Mouse (Mus musculus) gastrocnemius, adult 8-10 months (tissue): Measurements from ENCODE around the gene Spata9. TPM values are rescaled to one million over a fixed set of nuclear protein-coding genes. Genes with fewer than 3 reads are reported as not detected.
"Not testable (repeated sequence)": the region's sequence is repeated elsewhere in the genome, so short reads cannot be mapped to it uniquely, and the experiment has no call there.

Experiments
- DNase-seq, 2 experiments: peaks; one replicate each; pipeline ENCODE4 v3.0.0; 2022; ENCODE audit warnings: low spot score in 2 of 2
- total RNA-seq, 4 experiments: library from RNA; stranded (reverse); gene quantifications; 2 replicates each; pipeline ENCODE4 v1.2.4; 2022

The Spata9 gene
- not detected for total RNA-seq

DNA sequence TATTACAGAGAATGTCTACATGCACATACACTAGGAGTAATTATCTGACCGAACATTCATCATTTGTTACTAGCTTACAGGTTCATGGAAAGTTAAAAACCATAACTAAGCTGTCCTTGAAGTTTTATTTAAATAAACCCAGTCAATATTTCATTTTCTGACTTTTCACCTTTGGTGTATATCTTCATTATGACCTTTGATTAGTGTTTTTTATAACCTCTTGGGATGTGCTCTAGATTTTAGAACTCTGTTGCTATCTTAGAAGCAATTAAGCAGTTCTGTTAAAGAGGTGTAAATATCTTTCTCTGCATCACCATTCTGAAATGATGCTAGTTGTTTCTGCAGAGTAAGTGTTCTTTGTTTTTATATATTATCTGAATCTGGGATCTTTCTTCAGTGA lies at the start of gene Spata9:
Spata9 (plus strand) TSS at position 301 of the 400 bp plus-strand sequence.
- DNase-seq, result no peak

GRCm38 (mm10) chr13:75927951-75928350 lies 39.0 kb upstream of the Spata9 start:
- DNase-seq, result no peak

DNA sequence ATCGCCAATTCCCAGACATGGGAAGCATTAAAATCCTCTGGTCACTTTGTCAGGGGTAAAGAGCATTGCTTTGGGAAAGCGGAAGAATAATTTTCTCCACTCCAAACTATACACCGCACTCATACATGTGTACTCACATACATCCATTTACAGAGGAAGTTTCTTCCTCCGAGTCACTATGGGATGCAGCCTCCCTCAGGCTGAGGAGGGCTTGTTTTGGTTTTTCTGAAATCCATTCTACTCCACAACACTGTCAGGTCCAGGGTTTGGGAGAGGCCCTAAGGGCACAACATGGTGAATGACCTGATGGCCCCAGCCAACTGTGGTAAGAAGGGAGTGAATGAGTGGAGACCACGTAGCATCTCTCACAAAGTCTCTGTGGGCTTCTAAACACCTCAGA lies 37.9 kb upstream of the Spata9 start:
- not testable (repeated sequence) for DNase-seq

GRCm38 (mm10) chr13:75930023-75930422 lies 36.9 kb upstream of the Spata9 start:
- no peak for DNase-seq

DNA sequence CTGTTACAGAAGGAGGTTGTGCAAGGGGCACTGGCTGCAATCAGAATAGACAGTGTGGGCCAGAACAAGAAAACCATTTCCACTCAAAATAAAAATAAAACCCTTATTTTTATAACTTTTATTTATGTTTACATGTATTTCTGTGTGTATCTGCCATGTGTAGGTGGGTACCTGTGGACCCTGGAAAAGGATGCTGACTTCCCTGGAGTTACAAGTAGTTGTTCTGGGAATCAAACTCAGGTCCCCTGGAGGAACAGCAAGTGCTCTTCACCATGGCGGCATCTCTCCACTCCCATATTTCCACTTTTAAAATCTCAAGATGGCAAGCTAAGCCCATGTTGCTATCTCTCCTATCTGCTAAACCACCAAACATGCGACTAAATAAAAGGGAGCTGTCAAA lies 36.3 kb upstream of the Spata9 start:
- DNase-seq, result no peak

GRCm38 (mm10) chr13:75931073-75931472 lies 35.9 kb upstream of the Spata9 start:
- no peak for DNase-seq

GRCm38 (mm10) chr13:75933287-75933686 lies 33.7 kb upstream of the Spata9 start:
- DNase-seq, result no peak

DNA sequence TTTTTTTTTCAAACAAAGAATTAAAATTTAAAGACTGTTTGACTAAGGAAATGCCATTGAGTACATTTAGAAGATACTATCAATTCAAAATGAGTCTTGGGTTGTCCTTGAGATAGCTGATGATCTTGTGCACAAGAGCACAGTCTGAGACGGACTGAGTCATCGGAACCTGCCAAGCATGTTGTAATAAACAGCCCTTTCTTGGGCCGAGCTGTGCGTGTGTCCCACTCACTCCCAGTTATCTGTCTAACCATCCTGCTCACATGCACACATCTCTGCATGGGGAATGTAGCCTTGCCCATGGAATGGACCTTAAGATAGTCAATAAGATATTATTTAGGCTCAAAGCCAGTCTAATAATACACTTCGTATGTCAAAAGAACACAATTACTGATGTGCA lies 28.1 kb upstream of the Spata9 start:
- DNase-seq, result no peak

- no peak for DNase-seq
Measured at GRCm38 (mm10) chr13:75940791-75941517, 26.0 kb upstream of the Spata9 start.

DNA sequence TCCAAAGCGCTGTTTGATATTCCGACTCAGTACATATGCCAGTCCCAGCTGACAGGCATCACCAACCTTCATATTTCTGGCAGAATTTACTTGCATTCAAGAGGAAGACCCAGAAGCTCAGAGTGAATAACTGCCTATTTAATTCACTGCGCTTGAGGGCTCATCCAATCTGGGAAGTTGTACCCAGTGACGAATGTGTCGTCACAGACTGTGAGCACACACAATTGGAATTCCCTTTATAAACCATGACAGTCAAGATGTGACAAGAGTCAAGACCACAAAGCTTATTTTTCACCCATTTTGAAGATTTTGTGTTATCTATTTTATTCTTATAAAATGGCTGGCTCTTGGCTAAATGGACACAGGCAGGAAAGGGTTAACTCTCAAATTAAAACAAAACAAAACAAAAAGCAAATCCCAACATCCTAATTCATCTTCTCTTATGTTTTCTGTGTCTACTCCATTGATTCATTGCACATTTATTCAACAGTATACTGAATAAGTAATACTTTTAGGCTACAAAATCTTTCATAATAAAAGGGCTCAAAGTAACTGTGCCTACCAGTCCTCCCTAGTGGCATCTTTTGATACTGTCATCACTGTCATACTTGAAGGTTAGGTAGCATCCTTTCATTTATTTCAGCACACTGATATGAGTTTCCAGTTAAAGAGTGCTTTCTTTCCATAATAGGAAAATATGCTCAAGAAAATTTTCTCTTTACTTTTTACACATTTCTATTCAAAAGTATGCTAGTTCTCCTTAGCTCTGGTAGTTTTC lies 25.2 kb upstream of the Spata9 start:
- DNase-seq, result no peak

GRCm38 (mm10) chr13:75942731-75943130 lies 24.2 kb upstream of the Spata9 start:
- DNase-seq, result peak in 1 of 2 experiments; percentile 9

GRCm38 (mm10) chr13:75943189-75944043 lies 23.5 kb upstream of the Spata9 start, which contains the start of gene Rhobtb3:
TSS of gene Rhobtb3 (minus strand) at chr13:75943925.
- DNase-seq, result peak; percentile 61 to 68

DNA sequence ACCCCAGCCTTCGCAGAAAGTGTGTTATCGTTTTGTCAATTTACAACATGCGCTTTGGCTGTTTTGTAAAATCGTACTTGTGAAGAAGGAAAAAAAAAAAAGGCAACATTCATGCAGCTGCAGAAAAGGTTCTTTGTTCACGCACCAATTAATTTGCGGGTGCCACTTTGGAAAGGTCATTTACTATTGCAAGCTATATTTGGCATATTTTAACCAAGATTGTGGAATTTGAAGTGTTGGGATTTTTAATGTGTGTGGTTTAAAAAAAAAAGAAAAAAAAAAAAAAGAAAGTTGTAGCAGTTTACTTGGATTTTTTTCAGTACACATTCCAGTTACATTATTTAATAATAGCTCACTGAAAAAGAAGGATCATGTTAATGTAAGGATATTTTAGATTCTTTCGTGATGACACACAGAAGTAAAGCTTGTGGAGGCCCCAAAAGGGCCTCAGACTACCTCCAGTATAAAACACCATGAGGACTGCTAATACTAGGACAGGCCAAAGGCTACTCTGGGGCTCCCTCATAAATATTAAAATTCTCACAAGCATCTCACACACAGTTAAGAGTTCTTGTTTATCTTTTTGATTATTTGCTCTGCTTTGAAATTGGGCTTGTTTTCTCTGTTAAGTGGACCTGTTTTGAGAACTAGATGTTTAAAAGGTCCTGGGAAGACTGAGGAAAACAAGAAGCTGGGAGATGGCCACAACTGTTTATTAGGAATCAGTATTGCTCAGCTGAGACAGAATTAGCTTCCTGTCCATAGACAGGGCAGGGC lies 22.7 kb upstream of the Spata9 start:
- DNase-seq, result no peak

DNA sequence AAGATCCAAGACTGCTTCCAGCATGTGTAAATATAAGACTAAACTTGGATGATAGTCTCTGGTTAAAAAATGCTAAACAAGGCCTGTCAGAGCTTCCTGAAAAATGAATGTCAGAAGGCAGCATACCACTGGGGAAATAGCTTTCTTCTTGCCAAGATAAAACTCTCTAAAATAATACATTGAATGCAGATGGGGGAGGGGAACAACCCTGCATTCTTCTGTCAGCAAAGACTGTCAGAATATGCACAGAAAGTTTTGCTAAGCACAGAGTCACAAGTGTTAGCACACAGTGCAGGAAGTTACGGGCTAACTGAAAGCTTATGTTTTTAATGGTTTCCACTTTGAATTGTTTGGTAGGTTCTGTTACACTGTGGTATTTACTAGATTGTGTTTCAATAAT lies 16.7 kb upstream of the Spata9 start:
- no peak for DNase-seq

- DNase-seq, result no peak
Measured at GRCm38 (mm10) chr13:75955357-75955992, 11.5 kb upstream of the Spata9 start.

GRCm38 (mm10) chr13:75974481-75974880 lies 7.5 kb downstream of the Spata9 start:
- DNase-seq, result no peak

DNA sequence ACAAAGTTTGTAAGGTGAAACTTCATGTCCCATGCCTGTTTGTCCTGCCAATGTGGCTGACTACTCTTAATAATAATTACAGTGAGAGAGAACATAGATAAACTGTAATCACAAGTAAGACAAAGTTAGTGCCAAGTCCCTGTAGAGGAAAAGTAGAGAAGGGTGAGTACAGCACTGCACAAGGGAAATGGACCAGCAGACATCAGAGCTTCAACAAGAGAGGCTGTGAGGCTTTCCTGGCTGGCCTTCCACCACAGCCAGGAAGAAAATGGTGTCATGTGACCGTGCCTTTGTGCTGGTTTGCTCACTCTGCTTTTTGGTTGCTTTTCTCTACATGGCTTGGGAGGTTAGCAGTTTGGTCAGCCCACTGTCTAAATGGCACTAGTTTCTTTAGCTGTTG lies 8.7 kb downstream of the Spata9 start:
- DNase-seq, result no peak

- DNase-seq, result no peak
Measured at GRCm38 (mm10) chr13:75976218-75976617, 9.3 kb downstream of the Spata9 start.

GRCm38 (mm10) chr13:75976649-75977048 lies 9.7 kb downstream of the Spata9 start:
- no peak for DNase-seq

DNA sequence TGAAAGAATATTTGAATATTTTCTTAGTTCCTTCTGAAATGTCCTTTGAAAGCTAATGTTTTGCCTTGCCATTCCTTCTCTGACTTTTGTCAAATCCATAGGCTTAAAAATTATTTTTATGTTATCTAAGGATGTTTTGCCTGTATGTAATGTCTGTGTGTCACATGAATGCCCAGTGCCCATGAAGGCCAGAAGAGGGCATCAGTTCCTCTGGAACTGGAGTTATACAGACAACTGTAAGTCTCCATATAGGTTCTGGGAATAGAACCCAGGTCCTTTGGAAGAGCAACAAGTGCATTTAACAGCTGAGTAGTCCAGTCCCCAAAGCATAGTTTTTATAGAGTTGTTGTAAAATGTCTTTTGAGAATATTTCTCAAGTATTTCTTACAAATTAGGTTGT lies 15.0 kb downstream of the Spata9 start:
- DNase-seq, result no peak
